Mouse (Mus musculus) ES-Bruce4 (cell line): ENCODE results near the gene Gm45837. TPM values are rescaled to one million over a fixed set of nuclear protein-coding genes. Genes with fewer than 3 reads are reported as not detected.
"Not testable (repeated sequence)": the region's sequence is repeated elsewhere in the genome, so short reads cannot be mapped to it uniquely, and the experiment has no call there.

Experiments used
- H3K27ac ChIP-seq: 2 replicates; pipeline ENCODE4 v1.5.1; 2012; ENCODE audit warnings: low read length, inconsistent platforms; ENCODE audit not compliant: insufficient read depth
- H3K27me3 ChIP-seq: 2 replicates; pipeline ENCODE4 v1.6.1; 2012; ENCODE audit warnings: mild to moderate bottlenecking, low read length, inconsistent platforms; ENCODE audit not compliant: control insufficient read depth, poor library complexity, insufficient read depth, severe bottlenecking
- H3K36me3 ChIP-seq: 2 replicates; pipeline ENCODE4 v1.6.1; 2012; ENCODE audit warnings: inconsistent platforms, mild to moderate bottlenecking, low read length, moderate library complexity; ENCODE audit not compliant: control insufficient read depth, poor library complexity, insufficient read depth, severe bottlenecking
- H3K4me1 ChIP-seq: one replicate; pipeline ENCODE4 v1.8.1; 2011; ENCODE audit warnings: low read length; ENCODE audit not compliant: control insufficient read depth, insufficient read depth
- H3K4me3 ChIP-seq: 2 replicates; pipeline ENCODE4 v1.5.1; 2011; ENCODE audit warnings: low read depth, mild to moderate bottlenecking, low read length
- H3K9ac ChIP-seq: 2 replicates; pipeline ENCODE4 v1.6.1; 2012; ENCODE audit warnings: low read depth, mild to moderate bottlenecking, inconsistent platforms; ENCODE audit not compliant: poor library complexity, severe bottlenecking
- H3K9me3 ChIP-seq: replicated peaks from 2 replicates; pipeline ENCODE4 v1.6.1; 2012; ENCODE audit warnings: mild to moderate bottlenecking, low read length, inconsistent platforms; ENCODE audit not compliant: control insufficient read depth, poor library complexity, insufficient read depth, severe bottlenecking
- CTCF ChIP-seq: IDR thresholded peaks from one replicate; pipeline ENCODE4 v1.8.1; 2011; ENCODE audit warnings: low read depth, low read length
- EP300 ChIP-seq: IDR thresholded peaks from 2 replicates; pipeline ENCODE4 v1.6.1; 2011; ENCODE audit warnings: low read depth, low read length; ENCODE audit not compliant: insufficient read depth
- POLR2A ChIP-seq: IDR thresholded peaks from one replicate; pipeline ENCODE4 v1.8.1; 2011; ENCODE audit warnings: low read length; ENCODE audit not compliant: insufficient read depth
- polyA plus RNA-seq: library from polyadenylated mRNA; stranded (reverse); fragments of >200 nt; gene quantifications from 2 replicates; pipeline ENCODE4 v1.2.4, GENCODE M21; 2011; ENCODE audit warnings: low read depth; ENCODE audit not compliant: missing spikeins, insufficient read depth, insufficient read length

Gm45837 gene
- polyA plus RNA-seq, 1 experiment = not detected

- TF ChIP-seq CTCF (no peak), EP300 (no peak), POLR2A (no peak)
- no peak overlapping the region for H3K27ac ChIP-seq
- H3K4me3 ChIP-seq = no peak overlapping the region
- H3K27me3 ChIP-seq = no peaks in the 10 kb centered on the region
- no peak overlapping the region for H3K9ac ChIP-seq
- H3K9me3 ChIP-seq = no peaks in the 10 kb centered on the region
- no peaks in the 10 kb centered on the region for H3K36me3 ChIP-seq
- H3K4me1 ChIP-seq = no peaks in the 10 kb centered on the region
Observed at GRCm38 (mm10) chr7:101541734-101542133, 131.0 kb downstream of the Gm45837 start.

DNA sequence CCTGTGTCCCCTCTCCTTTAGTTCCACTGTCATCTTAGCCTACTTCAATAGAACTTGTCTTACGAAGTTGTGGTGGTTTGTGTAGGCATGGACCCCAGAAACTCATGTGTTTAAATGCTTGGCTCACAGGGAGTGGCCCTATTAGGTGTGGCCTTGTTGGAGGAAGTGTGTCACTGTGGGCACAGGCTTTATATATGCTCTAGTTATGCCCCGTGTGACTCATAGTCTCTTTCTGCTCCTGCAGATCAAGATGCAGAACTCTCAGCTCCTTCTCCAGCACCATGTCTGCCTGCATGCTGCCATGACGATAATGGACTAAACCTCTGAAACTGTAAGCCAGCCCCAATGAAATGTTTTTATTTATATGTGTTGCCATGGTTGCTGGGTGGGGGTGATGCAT, 137.0 kb downstream of the Gm45837 start:
- no peaks in the 10 kb centered on the region for H3K36me3 ChIP-seq
- H3K4me1 ChIP-seq = no peaks in the 10 kb centered on the region
- no peaks in the 10 kb centered on the region for H3K27me3 ChIP-seq
- no peak overlapping the region for H3K9ac ChIP-seq
- no peak for TF ChIP-seq EP300
- no peak for TF ChIP-seq CTCF
- TF ChIP-seq POLR2A = no peak
- H3K9me3 ChIP-seq = no peaks in the 10 kb centered on the region
- no peak overlapping the region for H3K4me3 ChIP-seq
- no peak overlapping the region for H3K27ac ChIP-seq

DNA sequence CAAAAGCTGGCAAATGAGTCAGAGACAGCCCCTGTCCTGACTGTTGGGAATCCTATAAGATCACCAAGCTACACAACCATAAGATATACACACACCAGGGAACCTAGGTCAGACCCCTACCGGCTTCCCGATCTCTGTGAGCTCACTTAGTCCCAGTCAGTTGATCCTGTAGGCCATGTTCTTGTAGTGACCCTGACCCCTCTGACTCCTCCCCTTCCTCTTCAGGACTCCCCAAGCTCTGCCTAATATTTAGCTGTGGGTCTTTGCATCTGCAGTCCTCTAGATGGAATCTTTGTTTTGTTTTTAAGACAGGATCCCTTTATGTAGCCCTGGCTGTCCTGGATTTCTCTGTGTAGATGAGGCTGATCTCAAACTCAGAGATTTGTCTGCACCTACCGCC, 138.6 kb downstream of the Gm45837 start:
- Histone ChIP-seq H3K9me3 (no peaks in the 10 kb centered on the region), H3K9ac (no peak overlapping the region), H3K4me3 (no peak overlapping the region), H3K27ac (no peak overlapping the region), H3K4me1 (no peaks in the 10 kb centered on the region), H3K27me3 (no peaks in the 10 kb centered on the region), H3K36me3 (no peaks in the 10 kb centered on the region)
- TF ChIP-seq CTCF = no peak
- no peak for TF ChIP-seq POLR2A
- no peak for TF ChIP-seq EP300

DNA sequence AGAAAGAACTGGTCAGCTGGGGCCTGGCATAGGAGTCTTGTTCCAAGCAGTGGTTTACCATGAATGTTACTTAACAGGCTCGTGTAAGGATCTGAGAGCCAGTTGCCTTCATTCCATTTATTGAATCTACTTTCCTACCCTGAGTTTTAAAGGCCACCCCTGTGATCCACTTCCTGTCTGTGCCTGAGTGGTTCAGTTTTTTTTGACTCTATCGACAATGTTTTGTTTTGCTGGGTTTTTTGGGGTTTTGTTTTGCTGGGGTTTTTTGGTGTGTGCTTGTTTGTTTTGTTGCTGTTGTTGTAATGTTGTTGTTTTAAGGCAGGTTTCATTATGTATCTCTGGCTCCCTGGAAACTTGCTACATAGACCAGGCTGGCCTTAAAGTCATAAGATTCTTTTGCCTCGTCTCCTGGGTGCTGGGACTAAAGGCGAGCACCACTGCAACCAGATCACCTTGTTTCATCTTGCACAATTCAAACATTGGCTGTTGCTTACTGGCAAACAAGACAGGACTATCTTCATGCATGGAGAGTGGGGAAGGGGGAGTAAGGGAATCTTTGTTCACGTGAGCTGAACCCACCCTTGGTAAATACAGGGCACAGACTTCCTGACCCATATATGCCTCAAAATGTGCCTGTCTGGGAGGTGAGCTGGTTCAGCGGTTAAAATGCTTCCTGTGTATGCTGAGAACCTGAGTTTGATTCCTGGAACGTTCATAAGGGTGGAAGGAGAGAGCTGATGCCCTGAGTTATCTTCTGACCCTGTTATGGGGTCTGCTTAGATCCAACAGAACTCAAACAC, 140.2 kb downstream of the Gm45837 start:
- TF ChIP-seq EP300 (no peak), POLR2A (no peak), CTCF (no peak)
- H3K4me1 ChIP-seq = no peaks in the 10 kb centered on the region
- no peak overlapping the region for H3K9ac ChIP-seq
- H3K36me3 ChIP-seq = no peaks in the 10 kb centered on the region
- no peaks in the 10 kb centered on the region for H3K27me3 ChIP-seq
- H3K27ac ChIP-seq = no peak overlapping the region
- no peak overlapping the region for H3K4me3 ChIP-seq
- no peaks in the 10 kb centered on the region for H3K9me3 ChIP-seq

DNA sequence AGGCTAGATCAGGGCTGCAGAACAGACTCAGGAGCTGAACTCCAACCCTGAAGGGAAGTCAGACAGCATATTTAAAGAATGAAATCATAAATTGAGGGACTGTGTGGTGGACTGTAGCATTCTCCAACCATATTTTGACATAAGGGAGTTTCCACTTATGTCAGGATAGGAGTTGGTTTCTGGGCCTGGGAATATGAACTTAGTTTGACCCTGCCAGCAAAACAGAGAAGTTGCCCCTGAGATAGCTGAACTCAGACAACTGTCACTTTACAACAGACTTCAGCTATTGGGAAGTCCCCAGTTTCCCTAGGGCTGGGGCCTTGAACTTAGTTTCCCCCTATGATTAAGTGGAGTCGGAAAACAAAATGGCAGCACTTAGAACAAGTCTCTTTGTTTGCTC, 140.8 kb downstream of the Gm45837 start:
- no peak for TF ChIP-seq CTCF
- TF ChIP-seq POLR2A = no peak
- Histone ChIP-seq H3K27ac (no peak overlapping the region), H3K36me3 (no peaks in the 10 kb centered on the region), H3K9me3 (no peaks in the 10 kb centered on the region), H3K9ac (no peak overlapping the region), H3K4me1 (no peaks in the 10 kb centered on the region), H3K4me3 (no peak overlapping the region), H3K27me3 (no peaks in the 10 kb centered on the region)

- H3K4me1 ChIP-seq, H3K9me3 ChIP-seq, H3K27ac ChIP-seq, H3K4me3 ChIP-seq, H3K27me3 ChIP-seq, H3K36me3 ChIP-seq, H3K9ac ChIP-seq: not testable (repeated sequence)
Observed at GRCm38 (mm10) chr7:101555473-101555872, 144.8 kb downstream of the Gm45837 start.
